Mouse (Mus musculus) midbrain, embryonic 16.5 days (tissue): ENCODE data around the gene Map7. TPM values are rescaled to one million over a fixed set of nuclear protein-coding genes. Genes with fewer than 3 reads are reported as not detected.

Experiments used
- ATAC-seq: fragments of 200-750 bp; cut with Nextera tagmentation; 2 replicates; pipeline ENCODE4 v1.8.0; 2017; ENCODE audit warnings: moderate TSS enrichment
- H3K27ac ChIP-seq: fragments of 300-500 bp; sonication (generic); 2 replicates; pipeline ENCODE4 v1.5.1; 2014; ENCODE audit warnings: mild to moderate bottlenecking, low read length, mixed read lengths
- H3K27me3 ChIP-seq: fragments of 300-500 bp; sonication (generic); 2 replicates; pipeline ENCODE4 v1.6.1; 2014; ENCODE audit warnings: low read depth, low read length, mixed read lengths; ENCODE audit not compliant: control insufficient read depth, insufficient read depth
- H3K36me3 ChIP-seq: fragments of 300-500 bp; sonication (generic); 2 replicates; pipeline ENCODE4 v1.6.1; 2014; ENCODE audit warnings: mild to moderate bottlenecking, low read length, moderate library complexity, mixed read lengths; ENCODE audit not compliant: control insufficient read depth, insufficient read depth
- H3K4me1 ChIP-seq: fragments of 300-500 bp; sonication (generic); 2 replicates; pipeline ENCODE4 v1.6.1; 2014; ENCODE audit warnings: mild to moderate bottlenecking, low read length, mixed read lengths; ENCODE audit not compliant: control insufficient read depth, insufficient read depth
- H3K4me2 ChIP-seq: fragments of 300-500 bp; sonication (generic); 2 replicates; pipeline ENCODE4 v1.6.1; 2014; ENCODE audit warnings: mild to moderate bottlenecking, low read length, mixed read lengths
- H3K4me3 ChIP-seq: fragments of 300-500 bp; sonication (generic); 2 replicates; pipeline ENCODE4 v1.5.1; 2014; ENCODE audit warnings: low read depth, mild to moderate bottlenecking, low read length, moderate library complexity, mixed read lengths
- H3K9ac ChIP-seq: fragments of 300-500 bp; sonication (generic); 2 replicates; pipeline ENCODE4 v1.6.1; 2014; ENCODE audit warnings: low read depth, low read length, mixed read lengths
- H3K9me3 ChIP-seq: fragments of 300-500 bp; sonication (generic); replicated peaks from 2 replicates; pipeline ENCODE4 v1.6.1; 2014; ENCODE audit warnings: mild to moderate bottlenecking, low read length, mixed read lengths; ENCODE audit not compliant: control insufficient read depth, poor library complexity, severe bottlenecking
- WGBS: fragments of 180-500 bp; shearing (Covaris S2); extraction: QIAGEN DNeasy Blood & Tissue Kit; methylation state at CpG from one replicate; pipeline ENCODE4 v1.1.7; 2014; 5-methylcytosine and 5-hydroxymethylcytosine counted together
- polyA plus RNA-seq: library from polyadenylated mRNA; unstranded; fragments of >200 nt; fragmentation: Nextera tagmentation; extraction: Ambion mirVana; gene quantifications from 2 replicates; pipeline ENCODE4 v1.2.1, GENCODE M21; 2015

The Map7 gene
- polyA plus RNA-seq, 1 experiment from 2014 or later: 8.5 TPM

GRCm38 (mm10) chr10:20176054-20176453 lies 27.8 kb downstream of the Map7 start:
- no peak for ATAC-seq
- Histone ChIP-seq H3K4me2 (no peak overlapping the region), H3K4me1 (peaks cover 8% of the 10 kb centered on the region; the same call in 1 of the 2 replicates), H3K27me3 (no peaks in the 10 kb centered on the region), H3K4me3 (no peak overlapping the region), H3K36me3 (no peaks in the 10 kb centered on the region), H3K27ac (no peak overlapping the region), H3K9me3 (no peaks in the 10 kb centered on the region), H3K9ac (no peak overlapping the region)
- 70% methylated on average over 7 of the region's 7 CpGs for WGBS

GRCm38 (mm10) chr10:20178807-20179605 lies 30.7 kb downstream of the Map7 start:
- Histone ChIP-seq H3K36me3 (no peaks in the 10 kb centered on the region), H3K4me2 (no peak overlapping the region), H3K9me3 (no peaks in the 10 kb centered on the region), H3K4me3 (no peak overlapping the region), H3K27me3 (no peaks in the 10 kb centered on the region), H3K27ac (no peak overlapping the region), H3K4me1 (peaks cover 5% of the 10 kb centered on the region), H3K9ac (no peak overlapping the region)
- WGBS: 47% methylated on average over 12 of the region's 12 CpGs
- no peak for ATAC-seq

- no peak for ATAC-seq
- Histone ChIP-seq H3K9me3 (no peaks in the 10 kb centered on the region), H3K4me2 (no peak overlapping the region), H3K27me3 (no peaks in the 10 kb centered on the region), H3K27ac (no peak overlapping the region), H3K9ac (no peak overlapping the region), H3K36me3 (no peaks in the 10 kb centered on the region), H3K4me3 (no peak overlapping the region), H3K4me1 (peaks cover 5% of the 10 kb centered on the region)
- 57% methylated on average over 10 of the region's 10 CpGs for WGBS
Observed at GRCm38 (mm10) chr10:20181198-20181597, 32.9 kb downstream of the Map7 start.

- Histone ChIP-seq H3K4me2 (no peak overlapping the region), H3K4me3 (no peak overlapping the region), H3K27me3 (no peaks in the 10 kb centered on the region), H3K4me1 (peaks cover 5% of the 10 kb centered on the region), H3K27ac (no peak overlapping the region; the same call in 1 of the 2 replicates), H3K9me3 (no peaks in the 10 kb centered on the region), H3K9ac (no peak overlapping the region), H3K36me3 (no peaks in the 10 kb centered on the region)
- ATAC-seq: no peak
- WGBS: 39% methylated on average over 11 of the region's 11 CpGs
Observed at GRCm38 (mm10) chr10:20181680-20182399, 33.6 kb downstream of the Map7 start.

GRCm38 (mm10) chr10:20184326-20184725 lies 36.1 kb downstream of the Map7 start:
- 84% methylated on average over 4 of the region's 4 CpGs for WGBS
- Histone ChIP-seq H3K27me3 (no peaks in the 10 kb centered on the region), H3K27ac (no peak overlapping the region), H3K9ac (no peak overlapping the region), H3K9me3 (no peaks in the 10 kb centered on the region), H3K4me2 (no peak overlapping the region), H3K4me1 (peaks cover 5% of the 10 kb centered on the region), H3K36me3 (no peaks in the 10 kb centered on the region), H3K4me3 (no peak overlapping the region)
- no peak for ATAC-seq

GRCm38 (mm10) chr10:20185264-20185663 lies 37.0 kb downstream of the Map7 start:
- WGBS: 80% methylated on average over 4 of the region's 4 CpGs
- Histone ChIP-seq H3K27me3 (no peaks in the 10 kb centered on the region), H3K4me3 (no peak overlapping the region), H3K9me3 (no peaks in the 10 kb centered on the region), H3K36me3 (no peaks in the 10 kb centered on the region), H3K9ac (no peak overlapping the region), H3K4me2 (no peak overlapping the region), H3K27ac (no peak overlapping the region), H3K4me1 (peaks cover 5% of the 10 kb centered on the region)
- no peak for ATAC-seq

- no peak overlapping the region for H3K9ac ChIP-seq
- 92% methylated on average over 2 of the region's 2 CpGs for WGBS
- H3K27ac ChIP-seq: no peak overlapping the region
- H3K4me1 ChIP-seq: peaks cover 5% of the 10 kb centered on the region
- no peak overlapping the region for H3K4me2 ChIP-seq
- no peak overlapping the region for H3K4me3 ChIP-seq
- H3K27me3 ChIP-seq: no peaks in the 10 kb centered on the region
- no peaks in the 10 kb centered on the region for H3K9me3 ChIP-seq
- no peak for ATAC-seq
- no peaks in the 10 kb centered on the region for H3K36me3 ChIP-seq
Observed at GRCm38 (mm10) chr10:20185806-20186205, 37.5 kb downstream of the Map7 start.

GRCm38 (mm10) chr10:20186800-20187273 lies 38.6 kb downstream of the Map7 start:
- H3K36me3 ChIP-seq: no peaks in the 10 kb centered on the region
- 79% methylated on average over 5 of the region's 5 CpGs for WGBS
- no peaks in the 10 kb centered on the region for H3K27me3 ChIP-seq
- H3K9ac ChIP-seq: no peak overlapping the region
- no peaks in the 10 kb centered on the region for H3K9me3 ChIP-seq
- H3K4me3 ChIP-seq: no peak overlapping the region
- no peak overlapping the region for H3K27ac ChIP-seq
- peaks cover 3% of the 10 kb centered on the region for H3K4me1 ChIP-seq
- no peak for ATAC-seq
- H3K4me2 ChIP-seq: no peak overlapping the region
